In the genomic region with DNA sequence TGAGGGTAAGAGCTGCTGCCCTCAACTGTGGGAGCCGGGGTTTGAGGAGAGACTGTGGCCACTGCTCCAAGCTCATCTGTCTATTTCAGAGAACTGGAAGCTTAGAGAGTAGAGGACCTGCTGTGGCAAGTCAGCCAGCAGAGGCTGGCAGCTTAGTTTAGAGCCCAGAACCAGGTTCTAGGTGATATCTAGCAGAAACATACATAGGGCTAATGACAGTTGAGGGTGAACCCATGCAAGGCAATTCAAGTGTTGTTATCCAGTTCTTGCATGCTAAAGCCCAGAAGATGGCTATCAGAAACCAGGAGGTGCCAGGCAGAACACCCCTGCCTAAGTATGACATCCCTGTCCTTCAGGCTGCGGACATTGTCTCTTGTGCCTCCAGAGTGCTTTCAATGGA, we compare ENCODE assay signal across 51 mouse cellular contexts. TPM values are rescaled to one million over a fixed set of nuclear protein-coding genes. Genes with fewer than 3 reads are reported as not detected.
"Had no signal": no experiment of that assay in that cellular context is flagged by ENCODE, and none has a peak within 500 bp of the region (broad histone marks: within the 10 kb centered on the region; RNA-seq: fewer than 3 reads in every experiment).

No protein-coding gene starts in this region.

- H3K27me3 ChIP-seq: heart, embryonic 12.5 days; heart, embryonic 13.5 days; heart, embryonic 15.5 days; hindbrain, embryonic 12.5 days; hindbrain, embryonic 13.5 days; hindbrain, embryonic 15.5 days; intestine, embryonic 15.5 days; kidney, embryonic 15.5 days had no signal

- H3K36me3 ChIP-seq: heart, embryonic 12.5 days; heart, embryonic 15.5 days; hindbrain, embryonic 10.5 days; hindbrain, embryonic 12.5 days; hindbrain, embryonic 13.5 days; hindbrain, embryonic 15.5 days; intestine, embryonic 15.5 days; kidney, embryonic 15.5 days had no signal

- H3K9me3 ChIP-seq: heart, embryonic 10.5 days; heart, embryonic 12.5 days; heart, embryonic 13.5 days; heart, embryonic 15.5 days; hindbrain, embryonic 10.5 days; hindbrain, embryonic 12.5 days; hindbrain, embryonic 13.5 days; hindbrain, embryonic 15.5 days; intestine, embryonic 15.5 days; kidney, embryonic 15.5 days had no signal

- H3K4me3 ChIP-seq: heart, embryonic 10.5 days; heart, embryonic 12.5 days; heart, embryonic 13.5 days; heart, embryonic 15.5 days; hindbrain, embryonic 10.5 days; hindbrain, embryonic 12.5 days; hindbrain, embryonic 13.5 days; hindbrain, embryonic 15.5 days; intestine, embryonic 15.5 days; kidney, embryonic 15.5 days; layer of hippocampus, adult 2 months had no signal

- DNase-seq: heart, postnatal 10 days; heart, postnatal 14 days; heart, postnatal 36 days; heart, postnatal 4 days; kidney, adult 11 months; kidney, adult 18-20 months; kidney, adult 2 months; kidney, adult 8-10 months; kidney, adult 9 months; kidney, postnatal 10 days; kidney, postnatal 14 days; kidney, postnatal 25 days; kidney, postnatal 36 days; kidney, postnatal 4 days; layer of hippocampus, adult 9-11 months; layer of hippocampus, postnatal 36 days had no signal

- H3K9ac ChIP-seq: heart, embryonic 12.5 days; heart, embryonic 13.5 days; heart, embryonic 15.5 days; hindbrain, embryonic 12.5 days; hindbrain, embryonic 13.5 days; hindbrain, embryonic 14.5 days; hindbrain, embryonic 15.5 days; intestine, embryonic 15.5 days; kidney, embryonic 15.5 days had no signal

- H3K4me1 ChIP-seq: intestine, embryonic 15.5 days; kidney, embryonic 15.5 days had no signal

- ATAC-seq: hindbrain, embryonic 16.5 days; hindbrain, postnatal 0 days; inflammation-experienced regulatory T-cells, adult 6 months; intestine, embryonic 15.5 days; intestine, embryonic 16.5 days; intestine, postnatal 0 days had no signal

- H3K27ac ChIP-seq: heart, embryonic 15.5 days; hindbrain, embryonic 10.5 days; hindbrain, embryonic 12.5 days; hindbrain, embryonic 13.5 days; hindbrain, embryonic 14.5 days; hindbrain, embryonic 15.5 days; hindbrain, postnatal 0 days; intestine, embryonic 15.5 days; kidney, embryonic 15.5 days; kidney, postnatal 0 days; layer of hippocampus, adult 2 months had no signal

RNA-seq across cellular contexts. Expression of gene Lrcol1, which starts 58.0 kb away (rescaled TPM):
- total RNA-seq: heart, postnatal 10 days; heart, postnatal 14 days; heart, postnatal 25 days; heart, postnatal 36 days; heart, postnatal 4 days; hematopoietic stem cell, adult 5-6 weeks; hindbrain, postnatal 0 days; layer of hippocampus, adult 18-20 months; layer of hippocampus, adult 2 months; layer of hippocampus, adult 8-10 months; layer of hippocampus, postnatal 10 days; layer of hippocampus, postnatal 14 days; layer of hippocampus, postnatal 25 days; layer of hippocampus, postnatal 36 days; left cerebral cortex, adult 18-20 months had no signal
- polyA plus RNA-seq: heart, embryonic 10.5 days; heart, embryonic 11.5 days; heart, embryonic 12.5 days; heart, embryonic 13.5 days; heart, embryonic 14.5 days; heart, embryonic 15.5 days; heart, embryonic 16.5 days; heart, postnatal 0 days; hindbrain, embryonic 10.5 days; hindbrain, embryonic 11.5 days; hindbrain, embryonic 12.5 days; hindbrain, embryonic 13.5 days; hindbrain, embryonic 14.5 days; hindbrain, embryonic 15.5 days; hindbrain, embryonic 16.5 days; intestine, embryonic 14.5 days; intestine, embryonic 15.5 days; intestine, embryonic 16.5 days; intestine, postnatal 0 days; kidney, adult 2 months; kidney, embryonic 14.5 days; kidney, embryonic 15.5 days; kidney, embryonic 16.5 days; kidney, postnatal 0 days; large intestine, adult 2 months had no signal

RNA-seq across cellular contexts. Expression of gene P2rx2, which starts 59.5 kb away (rescaled TPM):
- total RNA-seq: heart, postnatal 10 days; heart, postnatal 14 days; heart, postnatal 25 days; heart, postnatal 36 days; heart, postnatal 4 days; layer of hippocampus, adult 18-20 months; layer of hippocampus, adult 2 months had no signal
- polyA plus RNA-seq: heart, embryonic 12.5 days; heart, embryonic 14.5 days; heart, postnatal 0 days; inflammation-experienced regulatory T-cells, adult 6 months had no signal
